Mouse (Mus musculus) ES-Bruce4 (cell line): ENCODE measurements around the gene Tpk1.

Source experiments
- CTCF ChIP-seq: IDR thresholded peaks from one replicate; pipeline ENCODE4 v1.8.1; 2011; ENCODE audit warnings: low read depth, low read length
- POLR2A ChIP-seq: IDR thresholded peaks from one replicate; pipeline ENCODE4 v1.8.1; 2011; ENCODE audit warnings: low read length; ENCODE audit not compliant: insufficient read depth

DNA sequence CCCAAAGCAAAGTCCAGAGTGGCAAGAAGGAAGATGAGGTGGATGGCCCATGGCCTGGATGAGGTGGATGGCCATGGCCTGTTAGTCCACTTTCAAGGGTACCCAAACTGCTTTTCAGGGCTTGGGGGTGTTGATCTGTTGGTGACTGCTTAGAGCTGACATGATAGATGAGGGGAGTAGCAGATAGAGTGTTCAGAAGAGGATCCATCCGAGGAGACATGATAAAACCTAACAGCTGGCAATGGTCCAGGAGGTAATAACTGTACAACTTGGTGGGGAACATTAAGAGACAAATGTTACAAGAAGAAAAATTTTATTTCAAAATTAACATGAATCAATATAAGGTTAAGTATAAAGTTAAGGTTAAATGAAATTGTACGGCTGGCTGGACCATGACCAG is 4.9 kb upstream of the Tpk1 start:
- TF ChIP-seq POLR2A (no peak), CTCF (no peak)
